Comparison of ENCODE assay signal across 26 mouse cellular contexts in the genomic region with DNA sequence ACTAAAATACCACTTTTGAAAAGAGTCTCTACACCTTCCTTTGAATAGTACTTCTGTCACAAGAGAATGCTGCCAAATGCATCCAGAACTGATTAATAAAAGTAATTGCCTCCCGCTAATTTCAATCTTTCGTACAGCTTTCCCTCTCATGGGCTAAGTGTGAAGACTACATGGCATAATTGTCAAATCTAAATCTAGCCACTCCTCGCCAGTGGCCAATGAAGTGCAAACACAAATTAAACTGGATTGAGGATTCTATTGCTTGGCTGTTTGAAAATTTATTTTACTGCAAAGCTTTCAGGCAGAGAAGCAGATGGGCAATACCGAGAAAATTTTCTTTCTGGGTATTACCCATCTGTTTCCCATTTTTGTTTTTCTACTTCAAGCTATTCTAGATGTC. TPM values are rescaled to one million over a fixed set of nuclear protein-coding genes. Genes with fewer than 3 reads are reported as not detected.
DNase-seq lines count a peak whose midpoint lies in the region; ATAC-seq lines count a peak whose summit lies in the region.
"Had no signal": no experiment of that assay in that cellular context is flagged by ENCODE, and none has a peak within 500 bp of the region (broad histone marks: within the 10 kb centered on the region; RNA-seq: fewer than 3 reads in every experiment).

No protein-coding gene starts in this region.

- no peak overlapping the region for H3K4me3 ChIP-seq in forebrain, embryonic 13.5 days
- no peak overlapping the region for H3K4me3 ChIP-seq in forebrain, embryonic 11.5 days (ENCODE audit: low read depth, low read length)
- no peak overlapping the region for H3K4me3 ChIP-seq in forebrain, embryonic 16.5 days (replicated peaks; ENCODE audit: low read length)
- H3K4me3 ChIP-seq: heart, embryonic 10.5 days; hindbrain, embryonic 15.5 days; left cerebral cortex, adult 2 months; limb, embryonic 15.5 days; megakaryocyte, embryonic 14.5 days; midbrain, embryonic 13.5 days; stomach, embryonic 15.5 days had no signal

- peak; percentile 66 for ATAC-seq in forebrain, embryonic 13.5 days
- ATAC-seq in forebrain, embryonic 11.5 days (replicated peaks; ENCODE audit: low FRiP score) = no peak
- ATAC-seq in forebrain, embryonic 16.5 days = peak; percentile 90
- no peak for ATAC-seq in inflammation-experienced regulatory T-cells, adult 6 months
- ATAC-seq: intestine, embryonic 16.5 days; midbrain, embryonic 13.5 days had no signal

- H3K9ac ChIP-seq in forebrain, embryonic 13.5 days = no peak overlapping the region
- H3K9ac ChIP-seq in forebrain, embryonic 11.5 days (ENCODE audit: low read length) = no peak overlapping the region
- no peak overlapping the region for H3K9ac ChIP-seq in forebrain, embryonic 16.5 days (replicated peaks; ENCODE audit: low read depth, low read length)
- H3K9ac ChIP-seq: hindbrain, embryonic 15.5 days; limb, embryonic 15.5 days; liver, embryonic 14.5 days; lung, embryonic 14.5 days; midbrain, embryonic 13.5 days; stomach, embryonic 15.5 days had no signal

- DNase-seq in forebrain, embryonic 11.5 days (ENCODE audit: low spot score) = no peak
- peak; percentile 30 to 55 for DNase-seq in layer of hippocampus, adult 18-20 months (ENCODE audit: low spot score in 2 of 2)
- DNase-seq in layer of hippocampus, postnatal 25 days (ENCODE audit: extremely low spot score in 1 of 2, low spot score in 1 of 2) = no peak
- peak; percentile 52 for DNase-seq in telencephalon, adult 2 months (ENCODE audit: low read depth, low spot score)
- DNase-seq: adrenal gland, postnatal 10 days; cerebellum, adult 9-11 months; heart, postnatal 4 days; kidney, postnatal 36 days; left cerebral cortex, postnatal 4 days; lung, embryonic 14.5 days; lung, postnatal 36 days; thymus, adult 18-20 months; thymus, postnatal 36 days had no signal

- no peaks in the 10 kb centered on the region for H3K4me1 ChIP-seq in forebrain, embryonic 13.5 days
- no peaks in the 10 kb centered on the region for H3K4me1 ChIP-seq in forebrain, embryonic 11.5 days (replicated peaks; ENCODE audit: control insufficient read depth, insufficient read depth, low read length)
- no peaks in the 10 kb centered on the region for H3K4me1 ChIP-seq in forebrain, embryonic 16.5 days (replicated peaks; ENCODE audit: control insufficient read depth, insufficient read depth, low read length)
- H3K4me1 ChIP-seq: heart, embryonic 10.5 days; hindbrain, embryonic 15.5 days; limb, embryonic 15.5 days; megakaryocyte, embryonic 14.5 days; midbrain, embryonic 13.5 days; stomach, embryonic 15.5 days had no signal

- no peak overlapping the region for H3K27ac ChIP-seq in forebrain, embryonic 13.5 days
- H3K27ac ChIP-seq in forebrain, embryonic 11.5 days (ENCODE audit: low read depth, low read length) = no peak overlapping the region
- no peak overlapping the region for H3K27ac ChIP-seq in forebrain, embryonic 16.5 days (ENCODE audit: low read length)
- H3K27ac ChIP-seq: heart, embryonic 10.5 days; hindbrain, embryonic 15.5 days; left cerebral cortex, adult 2 months; limb, embryonic 15.5 days; liver, embryonic 14.5 days; midbrain, embryonic 13.5 days; stomach, embryonic 15.5 days had no signal

- H3K36me3 ChIP-seq in forebrain, embryonic 13.5 days (ENCODE audit: poor library complexity, severe bottlenecking) = no peaks in the 10 kb centered on the region
- H3K36me3 ChIP-seq in forebrain, embryonic 11.5 days (ENCODE audit: control insufficient read depth, insufficient read depth, low read length) = no peaks in the 10 kb centered on the region
- H3K36me3 ChIP-seq in forebrain, embryonic 16.5 days (ENCODE audit: control insufficient read depth, insufficient read depth) = no peaks in the 10 kb centered on the region
- H3K36me3 ChIP-seq: heart, embryonic 10.5 days; hindbrain, embryonic 15.5 days; limb, embryonic 15.5 days; midbrain, embryonic 13.5 days; stomach, embryonic 15.5 days had no signal

- 62% methylated on average over 4 of the region's 4 CpGs for WGBS in forebrain, embryonic 13.5 days
- WGBS in forebrain, embryonic 11.5 days = 85% methylated on average over 4 of the region's 4 CpGs
- WGBS in forebrain, embryonic 16.5 days = 29% methylated on average over 4 of the region's 4 CpGs

- no peak overlapping the region for H3K4me2 ChIP-seq in forebrain, embryonic 13.5 days
- no peak overlapping the region for H3K4me2 ChIP-seq in forebrain, embryonic 11.5 days (ENCODE audit: low read depth, low read length, severe bottlenecking)
- no peak overlapping the region for H3K4me2 ChIP-seq in forebrain, embryonic 16.5 days (ENCODE audit: low read length)
- H3K4me2 ChIP-seq: hindbrain, embryonic 15.5 days; limb, embryonic 15.5 days; lung, embryonic 14.5 days; midbrain, embryonic 13.5 days; stomach, embryonic 15.5 days had no signal

- no peaks in the 10 kb centered on the region for H3K27me3 ChIP-seq in forebrain, embryonic 13.5 days
- no peaks in the 10 kb centered on the region for H3K27me3 ChIP-seq in forebrain, embryonic 11.5 days (ENCODE audit: control insufficient read depth, insufficient read depth, low read length)
- no peaks in the 10 kb centered on the region for H3K27me3 ChIP-seq in forebrain, embryonic 16.5 days (replicated peaks; ENCODE audit: control insufficient read depth, insufficient read depth, low read length)
- H3K27me3 ChIP-seq: hindbrain, embryonic 15.5 days; limb, embryonic 15.5 days; megakaryocyte, embryonic 14.5 days; midbrain, embryonic 13.5 days; stomach, embryonic 15.5 days had no signal

- no peaks in the 10 kb centered on the region for H3K9me3 ChIP-seq in forebrain, embryonic 13.5 days (replicated peaks)
- no peaks in the 10 kb centered on the region for H3K9me3 ChIP-seq in forebrain, embryonic 11.5 days (ENCODE audit: control insufficient read depth, low read length)
- H3K9me3 ChIP-seq in forebrain, embryonic 16.5 days (ENCODE audit: control insufficient read depth, low read length) = no peaks in the 10 kb centered on the region
- H3K9me3 ChIP-seq: heart, embryonic 10.5 days; hindbrain, embryonic 15.5 days; limb, embryonic 15.5 days; megakaryocyte, embryonic 14.5 days; midbrain, embryonic 13.5 days; stomach, embryonic 15.5 days had no signal

RNA-seq across cellular contexts. Expression of gene Lama2, which starts 11.4 kb away (rescaled TPM):
- polyA plus RNA-seq in forebrain, embryonic 13.5 days (2015; fragmentation: Nextera tagmentation; extraction: Ambion mirVana) = 2.3 and 2.8 TPM in 2 replicates
- polyA plus RNA-seq in forebrain, embryonic 11.5 days (2014; fragmentation: Nextera tagmentation; extraction: Ambion mirVana) = 7.6 and 9.5 TPM in 2 replicates
- 1 to 10 TPM; 8.0 to 9.5 TPM for total RNA-seq in layer of hippocampus, adult 18-20 months (2021)
- 10 to 100 TPM in 1 of 2 experiments, 1 to 10 TPM in 1; 9.6 to 12.1 TPM for total RNA-seq in layer of hippocampus, postnatal 25 days (2021)
- polyA plus RNA-seq in forebrain, embryonic 16.5 days (2015; fragmentation: Nextera tagmentation; extraction: Ambion mirVana) = 3.5 and 5.4 TPM in 2 replicates
- under 1 TPM in 1 of 3 experiments, not detected in 2; 0.11 TPM for polyA plus RNA-seq in inflammation-experienced regulatory T-cells, adult 6 months (2017; shearing (Covaris generic))
- total RNA-seq: monocyte, adult 5-6 weeks had no signal

Comparison
In these comparisons a context has a peak if more than half of its experiments do, and no peak if none do; other contexts are left out.
1. ATAC-seq: peak in forebrain, embryonic 13.5 days (single experiment) and forebrain, embryonic 16.5 days (single experiment); none in forebrain, embryonic 11.5 days (single experiment) and inflammation-experienced regulatory T-cells, adult 6 months (single experiment).
2. DNase-seq: peak in layer of hippocampus, adult 18-20 months (2 of 2) and telencephalon, adult 2 months (single experiment); none in forebrain, embryonic 11.5 days (single experiment) and layer of hippocampus, postnatal 25 days (0 of 2).